Mouse (Mus musculus) adrenal gland, postnatal 14 days (tissue): ENCODE measurements around the gene Serpinb3d. TPM values are rescaled to one million over a fixed set of nuclear protein-coding genes. Genes with fewer than 3 reads are reported as not detected.
"Not testable (repeated sequence)": the region's sequence is repeated elsewhere in the genome, so short reads cannot be mapped to it uniquely, and the experiment has no call there.

Source experiments
- DNase-seq: peaks from one replicate; pipeline ENCODE4 v3.0.0; 2021; ENCODE audit warnings: mixed read lengths
- long read RNA-seq, 2 experiments: library from polyadenylated mRNA; stranded (forward); transcript quantifications; one replicate each; pipeline ENCODE4 v2.0.0; 2021
- total RNA-seq: library from RNA; stranded (reverse); gene quantifications from 2 replicates; pipeline ENCODE4 v1.2.3, GENCODE M21; 2021

The Serpinb3d gene
- not detected in 2 replicates for total RNA-seq
- long read RNA-seq, experiment 1: 0 reads
- long read RNA-seq, experiment 2: 0 reads

- DNase-seq: no peak
Measured at GRCm38 (mm10) chr1:107083406-107083805, at the start of gene Serpinb3d. Gene Serpinb3d, minus strand, starts transcription at chr1:107083506.

GRCm38 (mm10) chr1:107127453-107127852 lies 44.1 kb upstream of the Serpinb3d start:
- DNase-seq: not testable (repeated sequence)

- DNase-seq: no peak
Measured at GRCm38 (mm10) chr1:107098417-107098816, 15.1 kb upstream of the Serpinb3d start.

- no peak for DNase-seq
Measured at GRCm38 (mm10) chr1:107052203-107052602, 31.1 kb downstream of the Serpinb3d start, which contains the start of gene Serpinb3a. Gene Serpinb3a, minus strand, starts transcription at chr1:107052303.

GRCm38 (mm10) chr1:107034236-107034635 lies 49.1 kb downstream of the Serpinb3d start:
- not testable (repeated sequence) for DNase-seq

Other genes with a start within 250 kb of the Serpinb3d start
- not detected in 2 replicates for gene Serpinb5, start 222.3 kb downstream of the Serpinb3d start, total RNA-seq
- not detected in 2 replicates for gene Serpinb12, start 149.1 kb downstream of the Serpinb3d start, total RNA-seq
- not detected in 2 replicates for gene Serpinb13, start 102.5 kb downstream of the Serpinb3d start, total RNA-seq
- gene Serpinb3a, start 31.2 kb downstream of the Serpinb3d start, total RNA-seq: not detected in 2 replicates
- not detected in 2 replicates for gene Serpinb3b, start 194.9 kb upstream of the Serpinb3d start, total RNA-seq
- gene Serpinb3c, start 194.9 kb upstream of the Serpinb3d start, total RNA-seq: not detected in 2 replicates